In the genomic region with DNA sequence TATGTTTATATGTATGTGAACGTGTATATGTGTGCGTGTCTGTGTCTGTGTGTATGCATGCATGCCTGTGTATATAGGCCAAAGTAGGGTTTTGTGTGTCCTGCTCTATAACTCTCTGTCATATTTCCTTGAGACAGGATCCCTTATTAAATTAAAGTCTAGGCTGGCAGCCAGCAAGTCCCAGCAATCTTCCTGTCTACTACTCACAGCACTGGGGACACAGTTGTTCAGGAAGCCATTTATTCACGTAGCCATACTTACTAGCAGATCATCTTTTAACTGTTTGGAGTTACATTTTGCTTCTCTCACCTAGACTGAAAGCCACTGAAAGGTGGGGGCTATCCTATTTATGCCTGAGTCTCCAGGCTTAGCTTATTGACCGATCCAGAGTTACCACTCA, we compare ENCODE assay signal across 23 mouse cellular contexts. TPM values are rescaled to one million over a fixed set of nuclear protein-coding genes. Genes with fewer than 3 reads are reported as not detected.
DNase-seq lines count a peak whose midpoint lies in the region; ATAC-seq lines count a peak whose summit lies in the region.
"Had no signal": no experiment of that assay in that cellular context is flagged by ENCODE, and none has a peak within 500 bp of the region (broad histone marks: within the 10 kb centered on the region; RNA-seq: fewer than 3 reads in every experiment).

No protein-coding gene starts in this region.

- H3K9ac ChIP-seq in kidney, embryonic 15.5 days = no peak overlapping the region
- H3K9ac ChIP-seq: embryonic facial prominence, embryonic 15.5 days; heart, embryonic 13.5 days; hindbrain, embryonic 15.5 days had no signal

- no peaks in the 10 kb centered on the region for H3K27me3 ChIP-seq in kidney, embryonic 15.5 days
- H3K27me3 ChIP-seq: embryonic facial prominence, embryonic 15.5 days; heart, embryonic 13.5 days; hindbrain, embryonic 15.5 days had no signal

- no peak overlapping the region for H3K4me2 ChIP-seq in kidney, embryonic 15.5 days
- H3K4me2 ChIP-seq: embryonic facial prominence, embryonic 15.5 days; heart, embryonic 13.5 days; hindbrain, embryonic 15.5 days had no signal

- 76% methylated on average over 4 of the region's 4 CpGs for WGBS in kidney, embryonic 15.5 days

- ATAC-seq in kidney, embryonic 15.5 days (replicated peaks; ENCODE audit: low FRiP score) = no peak
- ATAC-seq: CD4-positive, CD25-positive, alpha-beta regulatory T cell, adult 4 months; forebrain, embryonic 14.5 days had no signal

- no peaks in the 10 kb centered on the region for H3K9me3 ChIP-seq in kidney, embryonic 15.5 days (replicated peaks)
- H3K9me3 ChIP-seq: embryonic facial prominence, embryonic 15.5 days; forebrain, embryonic 10.5 days; G1E; heart, embryonic 13.5 days; hindbrain, embryonic 15.5 days had no signal

- H3K36me3 ChIP-seq in kidney, embryonic 15.5 days = no peaks in the 10 kb centered on the region
- H3K36me3 ChIP-seq: embryonic facial prominence, embryonic 15.5 days; forebrain, embryonic 10.5 days; G1E; heart, embryonic 13.5 days; hindbrain, embryonic 15.5 days had no signal

- H3K4me1 ChIP-seq in kidney, embryonic 15.5 days = peaks cover 10% of the 10 kb centered on the region
- H3K4me1 ChIP-seq: embryonic facial prominence, embryonic 15.5 days; heart, embryonic 13.5 days; hindbrain, embryonic 15.5 days had no signal

- H3K4me3 ChIP-seq in kidney, embryonic 15.5 days (replicated peaks) = no peak overlapping the region
- H3K4me3 ChIP-seq: embryonic facial prominence, embryonic 15.5 days; erythroblast, embryonic 14.5 days; forebrain, embryonic 10.5 days; gastrocnemius, adult 2 months; heart, embryonic 13.5 days; hindbrain, embryonic 15.5 days had no signal

- no peak overlapping the region for H3K27ac ChIP-seq in kidney, embryonic 15.5 days
- H3K27ac ChIP-seq: embryonic facial prominence, embryonic 15.5 days; forebrain, embryonic 10.5 days; gastrocnemius, adult 2 months; heart, embryonic 13.5 days; hindbrain, embryonic 15.5 days had no signal

- peak; percentile 11 for DNase-seq in adrenal gland, postnatal 14 days
- no peak for DNase-seq in adrenal gland, postnatal 25 days
- DNase-seq in kidney, postnatal 10 days = peak; percentile 23
- peak; percentile 25 for DNase-seq in 3T3-L1 (ENCODE audit: low read depth, low spot score)
- peak; percentile 65 for DNase-seq in MN1 (ENCODE audit: low spot score)
- DNase-seq in ovary, postnatal 36 days (ENCODE audit: low spot score) = no peak
- DNase-seq: B cell, adult 2 months; cerebellum, adult 11 months; cerebellum, adult 8-10 months; cerebellum, postnatal 14 days; embryo, embryonic 11 days; gastrocnemius, adult 2 months; gastrocnemius, postnatal 25 days; heart, postnatal 36 days had no signal

RNA-seq across cellular contexts. Expression of a gene that starts 29.0 kb away (rescaled TPM):
- 57.9 and 59.1 TPM in 2 replicates for total RNA-seq in adrenal gland, postnatal 14 days (2021)
- 63.0 and 63.4 TPM in 2 replicates for total RNA-seq in adrenal gland, postnatal 25 days (2021)
- 52.4 and 55.4 TPM in 2 replicates for polyA plus RNA-seq in kidney, embryonic 15.5 days (2015; fragmentation: Nextera tagmentation; extraction: Ambion mirVana)

Comparison
In these comparisons a context has a peak if more than half of its experiments do, and no peak if none do; other contexts are left out.
1. DNase-seq: peak in adrenal gland, postnatal 14 days (single experiment), kidney, postnatal 10 days (single experiment), 3T3-L1 (single experiment) and MN1 (single experiment); none in adrenal gland, postnatal 25 days (single experiment) and ovary, postnatal 36 days (single experiment).